Mouse (Mus musculus) kidney, adult 2 months (tissue): ENCODE data around the gene Chka.

ENCODE experiments used
- CTCF ChIP-seq: fragments of 200-500 bp; conservative IDR thresholded peaks from 2 replicates; pipeline ENCODE4 v1.5.1; 2011; ENCODE audit warnings: low read depth, mild to moderate bottlenecking, control low read depth, low read length, moderate library complexity, mixed read lengths; ENCODE audit not compliant: insufficient read depth, insufficient read length
- POLR2A ChIP-seq: fragments of 200-500 bp; IDR thresholded peaks from one replicate; pipeline ENCODE4 v1.6.1; 2011; ENCODE audit warnings: low read depth, low read length, control low read depth

GRCm38 (mm10) chr19:3910206-3910605 is 58.6 kb downstream of the Chka start:
- TF ChIP-seq POLR2A (no peak), CTCF (no peak)
